Mouse (Mus musculus) thymus, postnatal 10 days (tissue): Measurements from ENCODE around the gene Plekhm1.
A peak's percentile ranks its signal among the peaks of the same experiment; 100 is the strongest.

Source experiments
- DNase-seq, 2 experiments: peaks; one replicate each; pipeline ENCODE4 v3.0.0; 2021; ENCODE audit warnings: low spot score in 2 of 2

Gene Plekhm1

DNA sequence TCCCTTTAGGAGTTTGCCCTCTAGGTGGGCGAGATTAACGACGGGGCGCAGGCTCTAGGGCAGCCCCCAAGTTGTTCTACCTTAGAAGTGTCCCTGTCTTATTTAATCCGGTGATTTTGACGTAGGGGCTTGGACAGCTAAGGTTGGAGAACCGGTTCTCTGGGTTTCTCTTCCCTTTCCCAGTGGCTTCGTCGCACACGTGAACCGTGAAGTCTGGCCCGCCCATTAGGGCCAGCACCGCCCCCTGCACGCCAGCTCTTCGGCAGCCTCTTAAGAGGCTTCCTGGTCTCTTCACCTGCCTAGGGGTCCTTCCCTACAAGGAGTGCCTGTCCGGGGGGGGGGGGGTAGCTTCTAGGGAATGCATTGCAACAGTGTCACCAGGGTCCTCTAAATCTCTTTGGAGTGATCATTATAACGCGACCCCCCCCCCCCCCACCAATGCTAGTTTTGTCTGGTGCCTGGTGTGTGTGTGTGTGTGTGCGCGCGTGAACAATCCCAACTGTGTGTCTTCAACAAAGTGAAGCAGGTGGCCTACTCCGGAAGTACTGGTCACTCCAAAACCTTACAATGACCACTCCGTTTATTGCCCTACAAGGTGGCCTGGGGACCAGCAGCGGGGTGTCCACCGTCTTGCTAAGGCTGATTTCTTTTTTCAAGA is 51.0 kb downstream of the Plekhm1 start:
- no peak for DNase-seq

DNA sequence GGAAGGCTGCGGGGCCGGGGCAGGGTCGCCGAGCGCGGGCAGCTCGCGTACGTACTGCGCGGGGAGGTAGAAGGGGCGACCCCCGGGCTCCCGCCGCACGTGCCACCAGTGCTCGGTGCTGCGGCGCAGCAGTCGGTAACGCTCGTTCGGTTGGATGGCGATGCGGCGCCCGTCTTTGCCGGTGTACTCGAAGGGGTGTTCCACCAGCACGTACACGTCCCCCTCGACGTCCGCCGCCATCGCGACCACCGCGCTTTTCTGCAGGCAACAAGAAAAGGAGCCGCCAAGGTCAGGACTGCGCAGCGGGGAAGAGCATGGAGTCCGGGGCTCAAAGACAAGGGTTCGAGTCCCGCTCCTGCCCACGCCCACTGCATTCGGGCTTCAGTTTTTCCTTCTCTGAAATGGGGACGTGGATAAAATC is 51.8 kb downstream of the Plekhm1 start:
- peak in 1 of 2 experiments; percentile 23 for DNase-seq

DNA sequence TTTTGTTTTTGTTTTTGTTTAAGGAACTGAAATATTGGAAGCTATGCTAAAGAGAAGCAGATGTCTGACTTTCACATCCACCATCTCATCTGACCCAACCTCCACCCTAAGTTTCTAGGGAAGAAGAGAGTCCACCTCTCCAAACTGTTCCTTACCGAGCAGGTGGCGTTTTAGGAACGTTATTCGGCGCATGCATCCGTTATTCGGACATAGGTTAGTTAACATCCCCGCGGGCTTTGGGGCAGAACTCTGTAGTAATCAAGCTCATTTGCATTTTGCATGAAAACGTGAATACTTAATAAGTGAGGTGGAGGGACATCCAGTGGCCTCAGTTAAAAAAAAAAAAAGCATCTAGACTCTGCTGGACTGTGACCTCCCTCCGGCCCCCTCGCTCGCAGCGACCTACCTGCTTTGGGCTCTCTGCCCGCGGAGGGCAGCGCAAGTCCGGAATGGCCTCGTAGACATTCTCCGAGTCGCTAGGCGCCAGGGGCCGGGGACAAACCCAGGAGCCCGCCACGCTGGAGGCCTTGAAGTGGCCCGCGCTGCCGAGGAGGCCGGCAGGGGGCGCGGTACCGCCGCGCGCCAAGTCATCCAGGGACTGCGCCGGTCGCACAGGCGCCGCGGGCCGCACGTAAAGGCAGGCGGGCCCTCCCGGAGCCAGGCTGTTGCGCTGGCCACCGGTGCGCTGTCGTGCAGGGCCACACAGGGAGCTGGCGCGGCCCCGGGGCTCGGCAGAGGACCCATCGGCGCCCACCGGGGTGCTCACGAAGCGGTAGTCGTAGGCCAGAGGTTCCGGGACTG is 52.4 kb downstream of the Plekhm1 start:
- DNase-seq: peak; percentile 71 to 86

DNA sequence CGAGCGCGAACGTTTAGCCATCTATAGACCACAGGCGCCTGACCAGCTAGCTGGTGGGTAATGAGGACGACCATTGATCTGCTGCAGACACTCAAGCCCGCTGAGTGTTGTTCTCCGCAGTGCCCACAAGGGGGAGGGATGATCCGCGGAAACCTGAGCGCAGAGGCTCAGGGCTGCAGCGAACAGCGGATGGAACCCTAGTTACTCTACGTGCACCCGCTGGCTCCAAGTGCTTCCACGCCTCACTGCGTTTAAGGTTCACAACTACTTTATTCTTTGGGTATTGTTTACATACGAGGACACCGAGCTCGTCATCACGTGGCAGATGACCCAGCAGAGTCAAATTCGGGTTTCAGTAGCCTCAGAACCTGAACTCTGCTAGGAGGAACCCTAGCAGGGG is 53.4 kb downstream of the Plekhm1 start:
- DNase-seq: peak; percentile 71 to 83

DNA sequence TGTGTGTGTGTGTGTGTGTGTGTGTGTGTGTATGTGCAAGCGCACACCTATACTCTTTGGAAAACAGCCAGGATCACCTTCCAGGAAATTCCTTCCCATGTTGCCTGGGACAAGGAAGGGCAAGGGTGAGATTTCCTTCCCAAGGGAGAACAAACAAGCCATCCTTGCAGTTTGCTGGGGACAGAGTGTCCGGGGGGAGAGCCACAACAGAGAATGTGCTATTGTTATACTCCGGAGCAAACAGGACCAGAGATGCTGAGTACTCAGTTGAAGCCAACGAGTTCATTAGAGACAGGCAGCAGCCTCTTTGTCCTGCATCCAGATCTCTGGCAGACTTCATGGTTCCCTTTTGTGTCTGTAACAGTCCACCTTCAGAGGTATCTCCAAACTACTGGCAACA is 54.2 kb downstream of the Plekhm1 start:
- no peak for DNase-seq

DNA sequence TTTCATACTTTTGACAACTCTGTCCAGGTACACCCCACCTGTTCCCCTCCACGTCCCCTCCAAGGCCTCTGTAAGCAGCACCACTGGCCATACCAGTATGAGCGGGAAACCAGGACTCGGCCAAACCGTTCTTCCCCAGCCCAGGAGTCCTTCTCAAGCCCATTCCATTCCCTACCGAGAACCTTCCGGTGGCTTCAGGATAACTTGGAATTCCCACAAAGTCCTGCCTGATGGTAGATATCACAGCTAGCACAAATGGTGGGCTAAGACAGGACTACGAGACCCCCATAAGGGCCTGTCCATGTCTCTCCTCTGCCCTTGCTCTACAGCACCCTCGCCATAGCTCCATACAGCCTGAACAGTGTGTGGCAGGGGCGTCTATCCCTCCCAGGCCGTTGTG is 54.8 kb downstream of the Plekhm1 start:
- no peak for DNase-seq

DNA sequence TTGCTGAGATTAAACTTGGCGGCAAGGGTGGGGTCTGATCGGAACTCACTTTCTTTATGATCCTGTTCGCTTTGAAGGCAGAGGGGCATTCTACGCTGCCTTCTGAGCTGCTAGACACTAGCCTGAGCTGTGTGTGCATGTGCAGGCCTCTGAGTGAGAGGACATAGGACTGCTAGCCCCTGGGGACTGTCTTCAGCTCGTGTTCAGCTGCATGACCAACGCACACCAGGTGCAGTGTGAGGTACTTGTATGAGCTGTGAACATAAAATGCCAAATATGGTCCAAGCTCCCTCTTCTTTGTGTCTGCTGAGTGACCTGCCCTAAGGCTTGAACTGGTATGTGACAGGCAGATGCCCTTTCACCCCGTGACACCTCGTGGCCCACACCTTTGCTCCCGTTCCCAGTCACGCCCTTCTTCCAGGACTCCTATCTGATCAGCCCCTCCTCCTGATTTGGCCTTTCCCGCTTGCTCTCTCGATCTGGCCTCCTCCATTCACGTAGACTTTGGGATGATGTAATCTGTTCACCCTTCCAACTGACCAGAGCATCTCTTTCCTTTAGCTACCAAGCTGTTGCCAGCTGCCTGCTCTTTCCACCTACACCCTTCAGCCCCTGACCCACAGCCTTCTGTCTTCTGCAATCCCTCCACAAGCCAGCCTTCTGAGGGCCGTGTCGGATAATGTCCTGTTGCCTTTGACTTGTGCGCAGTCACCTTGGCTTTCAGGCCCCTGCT is 55.4 kb downstream of the Plekhm1 start:
- no peak for DNase-seq

DNA sequence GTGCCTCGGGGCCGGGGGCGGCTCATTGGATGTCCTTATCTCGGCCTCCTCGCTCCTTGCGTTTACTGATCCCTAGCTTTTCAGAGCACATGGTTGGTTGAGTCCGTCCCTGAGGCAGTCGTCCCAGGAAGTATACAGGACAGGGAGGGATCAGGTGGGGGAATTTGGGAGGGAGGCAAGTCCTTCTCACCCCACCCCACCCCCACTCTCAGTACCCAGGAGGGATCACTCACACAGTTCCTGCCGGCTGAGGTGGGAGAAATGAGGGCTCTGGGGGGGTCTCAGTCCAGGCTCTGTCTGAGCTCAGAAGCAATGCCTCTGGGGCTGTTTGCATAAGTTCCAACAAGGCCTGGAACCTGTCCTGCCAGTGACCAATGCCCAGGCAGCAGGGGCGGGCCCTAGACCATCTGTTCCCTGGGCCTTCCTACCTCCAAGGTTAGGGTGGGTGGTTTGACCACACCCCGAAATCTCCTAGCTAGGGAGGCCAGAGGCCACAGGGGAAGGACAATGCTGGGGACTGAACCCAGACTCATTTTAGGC is 56.4 kb downstream of the Plekhm1 start:
- no peak for DNase-seq

DNA sequence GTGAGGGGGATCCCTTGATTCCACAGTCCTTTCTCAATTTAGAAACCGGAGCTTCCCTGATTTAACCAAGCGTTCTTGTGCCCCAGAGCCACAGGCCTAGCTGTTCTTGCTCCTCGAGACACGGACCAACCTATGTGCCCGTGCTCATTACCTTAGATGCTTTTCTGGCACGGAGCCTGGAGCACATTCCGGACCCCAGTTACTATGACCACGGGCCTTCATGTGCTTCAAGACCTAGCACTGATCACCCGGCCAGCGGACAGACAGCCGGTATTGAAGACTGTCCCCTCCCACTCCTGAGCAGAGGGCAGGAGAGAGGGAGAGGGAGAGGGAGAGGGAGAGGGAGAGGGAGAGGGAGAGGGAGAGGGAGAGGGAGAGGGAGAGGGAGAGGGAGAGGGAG is 57.2 kb downstream of the Plekhm1 start:
- no peak for DNase-seq

DNA sequence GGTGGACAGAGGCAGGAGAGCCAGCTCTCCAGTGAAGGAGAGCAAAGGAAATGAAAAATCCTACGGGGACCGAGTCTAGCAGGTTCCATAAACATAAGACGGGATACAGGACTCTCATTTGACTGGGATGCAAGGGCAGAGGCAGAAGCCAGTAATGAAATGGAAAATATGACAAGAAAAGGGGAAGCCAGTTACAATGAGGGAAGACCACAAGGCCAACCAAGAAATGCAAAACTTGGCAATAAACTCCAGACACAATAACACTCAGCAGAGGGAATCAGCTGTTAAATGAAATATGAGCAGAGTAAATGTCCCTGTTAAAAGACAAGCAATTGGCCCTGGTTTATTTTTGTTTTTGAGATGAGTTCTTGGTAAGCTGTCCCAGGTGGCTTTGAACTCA is 58.5 kb downstream of the Plekhm1 start:
- no peak for DNase-seq

DNA sequence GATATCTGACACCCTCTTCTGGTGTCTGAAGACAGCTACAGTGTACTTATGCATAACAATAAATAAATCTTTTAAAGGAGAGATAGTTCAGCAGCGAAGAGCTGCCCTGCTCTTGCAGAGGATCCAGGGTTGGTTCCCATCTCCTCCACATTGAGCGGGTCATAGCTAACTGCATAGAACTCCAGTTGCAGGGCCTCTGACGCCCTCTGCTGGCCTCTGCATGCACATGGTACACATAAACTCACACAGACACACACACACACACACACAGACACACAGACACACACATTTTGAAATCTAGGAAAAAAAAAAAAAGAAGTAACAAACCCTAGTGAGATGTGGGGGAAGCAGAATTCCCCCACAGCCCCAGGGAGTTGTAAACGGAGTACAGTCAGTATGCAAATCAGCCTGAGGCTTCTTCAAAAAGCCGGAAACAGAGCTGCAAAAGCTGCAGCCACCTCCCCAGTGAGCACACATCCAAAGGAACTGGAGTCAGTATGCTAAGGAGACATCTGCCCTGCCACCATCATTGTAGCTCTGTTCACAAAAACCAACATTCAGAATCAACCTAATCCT is 60.2 kb downstream of the Plekhm1 start:
- DNase-seq: no peak

DNA sequence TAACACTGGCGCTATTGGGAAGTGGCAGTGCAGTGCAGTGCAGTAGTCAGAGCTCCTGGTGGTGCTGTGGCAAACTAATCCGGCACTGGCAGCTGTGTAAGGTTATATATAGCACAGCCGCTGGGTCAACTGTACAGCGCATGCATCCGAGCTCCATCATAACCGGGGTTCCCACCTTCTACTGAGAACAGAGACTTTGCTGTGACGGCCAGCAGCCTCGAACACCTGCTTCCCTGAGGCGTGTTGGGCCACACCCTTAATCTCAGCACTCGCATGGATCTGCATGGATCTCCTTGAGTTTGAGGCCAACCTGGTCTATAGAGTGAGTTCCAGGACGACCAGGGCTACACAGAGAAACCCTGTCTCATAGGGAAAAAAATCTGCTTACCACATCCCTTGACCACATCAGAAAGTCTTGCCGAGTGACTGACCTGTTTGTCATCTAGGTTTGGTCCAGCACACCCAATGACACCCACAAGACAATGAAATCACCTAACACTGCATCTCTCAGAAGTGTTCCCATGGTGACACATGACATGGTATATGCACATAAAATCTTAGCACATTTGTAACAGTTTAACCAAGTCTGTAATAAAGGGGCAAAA is 61.7 kb downstream of the Plekhm1 start:
- no peak for DNase-seq

DNA sequence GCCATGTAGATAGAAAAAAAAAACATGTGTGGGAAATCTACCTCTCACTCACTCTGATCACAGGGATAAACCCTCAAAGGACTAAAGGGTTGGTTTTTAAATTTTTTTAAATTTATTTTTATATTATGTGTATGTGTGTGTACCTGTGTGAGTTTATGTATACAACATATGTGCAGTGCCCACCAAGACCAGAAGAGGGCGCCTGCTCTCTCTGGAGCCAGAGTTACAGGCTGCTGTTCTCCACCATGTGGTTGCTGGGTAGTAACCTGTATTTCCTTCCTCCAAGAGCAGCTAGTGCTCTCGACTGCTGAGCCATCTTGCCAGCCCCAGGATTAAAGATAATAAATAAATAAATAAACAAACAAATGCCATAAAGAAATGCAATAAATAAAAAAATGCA is 62.8 kb downstream of the Plekhm1 start:
- DNase-seq: no peak

DNA sequence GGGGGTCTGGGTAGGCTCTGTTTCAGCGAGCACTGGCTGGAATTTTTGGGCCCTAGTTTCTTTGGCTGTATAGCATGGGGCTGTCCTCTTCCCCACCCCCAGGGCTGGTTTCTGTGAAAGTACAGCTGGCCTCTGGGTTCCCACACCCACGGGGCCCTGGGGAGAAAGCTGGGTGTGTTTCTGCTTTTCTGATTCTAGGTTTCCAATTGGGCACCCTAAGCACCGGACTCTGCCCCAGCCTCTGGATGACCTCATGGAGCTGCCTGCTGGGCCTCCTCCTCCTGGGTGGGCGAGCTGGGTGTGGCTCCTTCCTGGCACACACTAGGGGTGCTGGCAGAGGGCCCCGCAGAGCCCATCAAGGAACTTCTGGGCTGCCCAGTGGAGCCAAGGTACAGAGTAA is 65.8 kb downstream of the Plekhm1 start:
- no peak for DNase-seq

DNA sequence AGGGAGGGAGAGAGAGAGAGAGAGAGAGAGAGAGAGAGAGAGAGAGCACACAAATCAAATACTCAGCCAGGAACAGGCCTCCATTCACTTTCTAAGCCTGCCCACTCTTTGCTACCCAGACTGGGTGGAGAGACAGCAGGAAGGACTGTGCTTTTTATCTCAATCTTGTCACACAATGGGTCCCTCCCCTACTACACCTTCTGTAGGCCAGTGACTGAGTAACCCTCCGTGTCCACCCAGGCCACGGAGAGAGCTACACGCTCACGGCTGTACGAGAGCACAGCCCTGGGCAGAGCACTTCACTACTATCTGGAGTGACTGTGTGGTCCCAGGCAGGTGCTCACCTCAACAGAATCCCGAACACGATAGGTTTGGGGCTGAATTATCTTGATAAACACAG is 66.3 kb downstream of the Plekhm1 start:
- DNase-seq: no peak

DNA sequence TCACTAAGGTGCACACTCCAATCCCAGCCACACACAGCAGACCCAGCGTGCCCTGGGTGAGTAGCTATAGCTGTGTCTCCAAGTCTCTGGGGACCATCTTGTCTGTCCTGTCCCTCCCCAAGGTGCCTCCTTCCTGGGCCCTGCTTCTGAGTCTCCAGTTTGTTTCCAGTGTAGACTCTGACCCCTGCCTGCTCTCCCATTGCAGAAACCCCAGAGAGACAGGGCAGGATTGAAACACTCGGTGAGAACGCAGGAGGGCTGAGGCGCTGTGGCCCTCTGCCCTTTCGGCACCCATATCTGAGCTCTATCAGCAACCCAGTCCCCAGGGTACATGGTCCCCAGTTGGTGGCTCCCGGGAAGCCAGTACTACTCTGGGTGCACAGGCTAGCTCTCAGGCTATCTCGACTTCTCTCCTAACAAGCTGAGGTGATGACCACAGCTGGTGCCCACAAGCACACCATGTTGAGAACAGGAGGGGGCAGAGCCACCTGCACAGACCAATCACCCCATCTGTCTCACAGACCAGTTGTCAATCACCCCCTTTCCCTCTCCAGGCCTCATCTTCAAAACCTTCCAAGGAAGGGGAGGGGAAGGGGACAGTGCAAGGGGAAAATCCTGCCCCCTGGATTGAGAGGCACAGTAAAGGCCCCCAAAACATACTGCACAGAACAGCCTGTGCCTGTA is 66.9 kb downstream of the Plekhm1 start:
- no peak for DNase-seq

DNA sequence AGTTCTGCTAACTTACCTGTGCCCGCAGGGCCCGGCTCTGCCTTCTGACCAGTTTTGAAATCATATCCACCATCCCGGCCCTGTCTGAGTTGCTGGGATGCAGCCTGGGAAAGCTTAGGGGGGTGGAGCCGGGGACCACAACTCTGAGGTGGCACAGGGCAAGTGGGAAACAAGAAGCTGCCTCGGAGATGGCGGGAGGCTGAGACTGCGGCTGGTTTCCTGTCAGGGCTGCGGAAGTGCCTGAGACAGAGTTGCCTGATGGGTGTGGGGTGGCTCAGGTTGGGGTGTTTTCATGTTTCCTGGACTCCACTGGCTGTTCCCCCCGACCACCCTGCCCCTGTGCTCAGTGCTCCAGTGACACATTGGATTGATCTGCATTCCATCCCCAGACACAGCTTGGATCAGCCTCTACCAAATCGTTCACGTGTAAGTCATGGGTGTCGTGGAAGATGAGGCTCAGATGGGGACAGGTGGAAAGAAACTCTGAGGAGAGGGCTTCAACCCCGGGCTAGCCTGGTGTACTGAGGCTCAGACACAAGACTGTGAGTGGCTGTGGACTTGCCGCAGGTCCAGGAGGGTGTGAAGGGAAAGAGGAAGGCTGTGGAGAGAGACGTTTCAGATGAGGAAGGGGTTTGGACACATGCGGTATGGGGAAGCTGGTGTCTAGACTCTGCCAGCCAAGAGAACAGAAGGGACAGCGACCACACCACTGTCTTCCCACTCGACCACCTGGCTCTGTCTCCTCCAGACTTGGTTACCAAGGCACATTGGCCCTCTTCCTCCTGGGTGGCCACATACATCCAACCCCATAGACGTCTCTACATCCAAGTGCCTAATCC is 67.8 kb downstream of the Plekhm1 start:
- DNase-seq: peak; percentile 66 to 75

DNA sequence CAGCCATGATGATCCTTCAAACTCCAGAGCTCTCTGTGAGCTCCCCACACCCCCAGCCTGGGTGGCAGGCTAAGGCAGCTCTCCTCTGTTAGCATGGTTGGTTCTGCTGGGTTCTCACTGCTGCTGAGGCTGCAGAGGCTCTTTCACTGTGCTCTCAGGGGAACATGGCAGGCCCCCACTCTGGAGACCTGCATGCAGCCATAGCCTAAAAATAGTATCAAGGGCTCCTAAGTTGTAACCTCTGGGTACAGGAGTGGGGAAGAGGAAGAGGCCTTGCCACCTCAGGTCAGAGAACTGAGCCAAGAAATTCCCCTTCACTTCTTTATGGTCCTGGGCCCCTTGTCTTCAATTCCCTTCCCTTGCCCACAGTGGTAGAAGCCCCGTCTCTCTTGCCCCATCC is 68.6 kb downstream of the Plekhm1 start:
- DNase-seq: no peak

DNA sequence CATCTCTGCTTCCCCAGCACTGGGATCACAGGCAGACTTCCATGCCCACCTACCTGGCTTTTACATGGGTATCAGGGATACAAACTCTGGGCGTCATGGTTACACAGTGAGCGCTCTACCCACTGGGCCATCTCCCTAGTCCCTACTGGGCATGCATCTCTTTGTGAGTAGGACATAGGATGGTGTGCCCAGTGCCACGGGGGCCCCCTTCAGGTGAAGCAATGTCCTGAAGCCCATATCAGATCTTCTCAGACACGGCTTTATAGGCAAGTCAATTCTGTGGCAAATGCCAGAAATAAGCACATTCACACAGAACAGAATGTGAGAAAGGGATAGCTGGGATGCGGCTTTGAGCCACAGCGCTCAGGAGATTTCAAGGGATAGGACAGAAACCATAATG is 69.4 kb downstream of the Plekhm1 start:
- no peak for DNase-seq

DNA sequence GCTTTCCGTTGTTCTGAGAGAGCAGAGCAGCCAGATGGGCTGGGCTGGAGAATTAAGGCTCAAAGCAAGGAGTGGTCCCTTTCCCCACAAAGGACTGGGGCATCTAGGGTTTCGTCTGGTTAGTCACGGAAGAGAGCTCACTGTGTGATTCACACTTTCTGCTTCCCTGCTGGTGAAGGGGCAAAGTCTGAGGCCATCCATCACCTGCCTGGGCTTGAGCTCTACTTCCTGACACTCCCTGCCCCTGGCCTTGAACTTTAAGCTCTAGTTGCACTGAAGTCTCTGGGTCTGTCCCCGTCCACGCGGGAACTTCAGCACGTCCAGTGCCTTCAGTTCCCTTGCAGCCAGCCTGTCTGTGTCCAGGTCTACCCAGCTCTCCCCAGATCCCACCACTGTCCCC is 71.8 kb downstream of the Plekhm1 start:
- no peak for DNase-seq
